Mouse (Mus musculus) cerebellum, adult 11 months (tissue): ENCODE data around the gene Dis3l.
A peak's percentile ranks its signal among the peaks of the same experiment; 100 is the strongest.

Source experiments
- DNase-seq: peaks from one replicate; pipeline ENCODE4 v3.0.0; 2022

The Dis3l gene

DNA sequence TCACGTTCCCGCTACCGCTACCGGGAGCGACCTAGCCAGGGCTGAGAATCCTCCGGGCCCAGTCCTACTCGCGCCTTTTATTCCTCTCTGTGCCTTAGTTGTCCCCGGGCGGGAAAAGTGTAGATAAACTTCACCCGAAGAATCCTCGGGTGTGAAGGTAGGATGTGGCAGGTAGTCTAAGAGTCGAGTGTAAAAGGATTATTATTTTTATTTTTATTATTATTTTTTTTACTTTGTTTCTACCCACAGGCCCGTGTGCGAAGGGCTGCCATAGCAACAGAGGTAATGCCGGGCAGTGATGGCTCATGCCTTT is at the start of gene Dis3l:
Gene Dis3l, minus strand, starts transcription at position 35 of the 313 bp plus-strand sequence.
- no peak for DNase-seq

DNA sequence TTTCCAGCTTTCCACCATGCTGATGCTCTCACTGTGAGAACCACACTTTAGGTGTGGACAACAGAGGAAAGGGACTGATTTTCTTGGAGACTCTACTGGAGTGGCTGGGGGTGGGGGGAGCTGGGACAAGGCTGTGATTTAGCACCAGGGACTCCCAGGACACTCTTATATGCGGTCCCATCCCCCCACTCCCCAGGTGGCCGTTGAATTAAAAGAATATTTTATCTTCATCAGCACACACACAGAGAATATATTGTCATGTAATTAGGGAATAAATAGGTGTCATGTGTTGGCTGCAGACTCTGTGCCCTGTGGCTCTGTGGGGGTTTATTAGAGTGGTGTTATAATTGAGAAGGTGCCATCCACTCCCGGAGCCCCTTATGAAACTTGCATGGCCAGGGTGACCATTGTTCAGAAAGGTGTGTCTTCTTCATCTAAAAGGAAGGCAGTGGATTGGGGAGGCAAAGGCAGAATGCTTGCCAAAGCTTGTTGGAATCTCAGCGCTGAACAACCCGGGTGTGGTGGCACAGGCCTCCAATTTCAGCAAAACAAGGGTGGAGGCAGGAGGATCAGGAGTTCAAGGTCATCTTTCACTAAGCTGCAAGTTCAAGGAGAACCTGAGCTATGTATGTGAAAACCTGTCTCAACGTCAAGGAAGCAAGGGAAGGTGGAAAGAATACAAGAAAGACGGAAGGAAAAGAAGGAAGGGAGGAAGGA is 48.6 kb upstream of the Dis3l start:
- DNase-seq = no peak

DNA sequence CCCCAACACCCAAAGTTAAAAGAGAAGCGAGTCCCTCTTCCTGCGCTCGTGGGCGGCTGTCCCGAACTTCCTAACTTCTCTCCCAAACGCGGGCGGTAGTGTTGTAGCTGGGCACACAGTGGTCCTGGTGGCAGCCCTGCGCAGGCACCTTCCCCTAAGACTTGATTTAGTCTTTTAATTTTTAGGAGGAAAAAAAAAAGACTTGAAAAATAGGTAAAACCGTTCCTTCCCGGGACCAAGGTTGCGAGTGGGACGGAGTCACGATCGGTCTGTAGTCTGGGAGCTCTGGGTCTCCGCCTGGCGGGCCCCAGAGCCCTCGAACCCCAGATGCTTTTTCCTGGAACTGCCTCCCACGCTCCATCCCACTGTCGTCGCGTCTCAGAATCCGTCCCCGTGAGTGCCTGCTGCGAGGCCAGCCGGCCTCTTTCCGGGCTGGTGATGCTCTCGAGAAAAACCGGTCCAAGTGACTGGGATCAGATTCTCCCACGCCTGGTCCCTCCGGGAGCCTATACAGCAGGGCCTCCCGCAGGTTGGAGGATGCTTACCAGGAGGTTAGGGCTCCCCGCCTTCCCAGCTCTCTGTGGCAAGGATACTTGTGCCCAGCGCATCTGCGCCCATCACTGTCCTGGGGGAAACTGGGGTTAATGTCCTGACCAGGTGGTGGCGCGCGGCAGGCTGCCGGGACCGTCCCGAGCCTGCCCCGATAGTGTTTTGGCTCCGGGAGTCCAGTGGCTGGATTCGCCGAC is 45.6 kb upstream of the Dis3l start:
- DNase-seq = peak; percentile 80

DNA sequence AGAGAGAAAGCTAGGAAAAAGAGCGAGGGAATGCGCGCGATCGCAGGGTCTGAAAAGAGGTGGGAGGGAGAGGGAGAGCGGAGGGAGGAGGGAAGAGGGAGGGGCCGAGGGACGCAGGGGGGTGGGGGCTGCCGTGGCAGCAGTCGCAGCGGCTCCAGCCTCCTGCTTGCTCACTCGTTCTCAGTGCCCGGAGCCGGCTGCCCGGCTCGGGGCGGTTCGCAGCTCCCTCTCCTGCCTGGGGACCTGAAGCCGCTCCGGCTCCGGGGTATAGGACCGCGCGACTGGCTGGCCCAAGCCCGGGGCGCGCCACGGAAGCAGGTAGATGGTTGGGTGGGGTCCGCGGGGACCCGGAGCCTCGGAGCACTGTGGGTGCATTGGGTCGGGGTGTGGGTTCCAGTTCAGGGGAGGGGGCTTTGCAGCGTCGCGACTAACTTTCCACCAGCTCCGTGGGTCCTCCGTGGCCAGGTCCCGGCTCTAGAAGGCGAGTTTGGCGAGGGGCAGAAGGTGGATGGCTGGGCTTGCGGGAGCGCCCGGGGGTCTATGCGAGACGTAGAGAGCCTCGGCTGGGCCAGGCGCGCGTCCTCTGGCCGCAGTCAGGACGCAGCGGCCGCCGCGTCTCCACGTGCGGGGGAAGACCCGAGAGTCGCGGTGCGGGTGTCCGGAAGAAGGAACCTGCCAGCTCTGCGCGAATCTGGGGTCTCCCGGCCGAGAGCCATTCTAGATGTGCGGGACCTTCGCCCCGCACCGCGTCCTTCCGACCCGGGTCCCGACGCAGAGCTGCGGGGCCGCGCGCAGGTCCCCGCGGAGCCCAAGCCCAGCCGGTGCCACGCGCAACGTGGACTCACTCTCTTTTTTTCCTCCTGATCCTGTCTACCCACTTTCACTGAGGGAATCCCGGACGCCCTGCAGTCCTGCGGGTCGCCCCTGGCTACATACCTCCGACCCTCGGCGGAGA is 44.7 kb upstream of the Dis3l start, which contains the start of gene Megf11:
Gene Megf11, plus strand, starts transcription at position 116 of the 955 bp plus-strand sequence.
- DNase-seq = peak; percentile 65

DNA sequence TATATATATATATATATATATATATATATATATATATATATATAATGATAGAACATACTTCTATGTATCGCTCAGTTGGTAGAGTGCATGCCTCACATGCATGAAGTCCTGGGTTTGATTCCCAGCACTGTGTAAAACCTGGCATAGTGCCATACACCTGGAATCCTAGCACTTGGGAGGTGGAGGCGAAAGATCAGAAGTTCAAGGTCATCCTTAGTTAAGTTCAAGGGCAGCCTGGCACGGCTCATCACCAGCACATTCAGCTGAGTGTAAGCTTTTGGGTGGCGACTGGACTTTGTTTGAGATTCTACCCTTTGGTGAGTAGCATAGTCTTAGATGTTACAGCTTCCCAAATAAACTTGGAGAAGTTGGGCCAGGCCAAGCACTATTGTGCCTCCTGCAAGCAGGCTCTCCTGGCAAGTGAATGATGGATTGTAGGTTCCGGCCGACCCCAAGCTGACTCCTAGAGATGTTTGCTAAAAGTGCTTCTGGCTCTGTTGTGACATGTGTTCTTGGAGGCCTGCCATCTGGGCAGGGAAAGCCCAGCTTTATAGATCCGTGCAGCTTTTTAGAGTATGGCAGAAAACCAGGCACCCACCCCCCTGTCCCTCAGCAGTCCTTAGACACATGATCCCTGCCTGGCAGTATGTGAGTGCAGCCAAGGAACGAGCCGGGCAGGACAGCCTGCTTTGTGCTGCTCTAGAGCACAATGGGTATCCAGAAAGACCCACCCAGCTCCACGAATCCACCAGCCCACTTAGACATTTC is 42.1 kb upstream of the Dis3l start:
- no peak for DNase-seq

DNA sequence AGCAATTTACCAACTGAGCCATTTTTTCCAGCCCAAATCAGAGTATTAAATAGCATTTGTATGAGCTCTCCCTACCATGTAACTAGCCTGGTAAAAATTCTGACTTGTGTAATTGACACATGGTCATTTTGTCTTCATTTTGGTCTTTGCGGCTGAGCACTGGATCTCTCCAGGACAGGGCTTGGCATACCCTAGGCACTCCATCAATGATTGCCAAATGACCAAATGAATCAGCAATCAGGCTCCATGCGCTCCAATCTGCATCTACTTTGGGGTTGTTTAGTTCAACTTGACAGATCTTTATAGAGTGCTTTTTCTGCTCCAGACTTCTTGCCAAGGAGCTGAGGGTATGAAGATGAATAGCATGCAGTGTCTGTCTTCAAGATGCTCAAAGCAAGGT is 35.3 kb upstream of the Dis3l start:
- DNase-seq = no peak

DNA sequence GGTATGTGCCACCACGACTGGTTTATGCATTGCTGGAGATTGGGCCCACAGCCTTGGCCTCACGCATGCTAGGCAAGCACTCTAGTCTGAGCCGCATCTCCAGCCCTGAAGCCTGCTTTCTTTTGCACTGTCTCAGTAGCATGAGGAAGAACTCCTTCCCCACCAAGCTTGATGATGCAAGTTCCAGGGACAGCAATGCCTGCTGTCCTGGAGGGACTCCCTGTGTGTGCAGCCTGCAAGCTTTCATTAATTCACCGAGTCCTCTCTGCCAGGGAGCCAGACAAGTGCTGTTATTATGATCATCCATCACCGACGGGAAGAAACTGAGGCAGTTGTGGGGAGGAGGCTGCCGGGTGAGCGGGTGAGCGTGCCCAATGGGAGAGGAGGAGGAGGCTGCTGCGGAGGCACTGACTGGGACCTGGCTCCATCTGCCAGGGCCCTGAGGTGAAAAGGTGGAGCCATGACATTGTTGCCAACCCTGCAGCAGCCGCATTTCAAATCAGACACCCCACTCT is 30.3 kb upstream of the Dis3l start:
- DNase-seq = no peak

DNA sequence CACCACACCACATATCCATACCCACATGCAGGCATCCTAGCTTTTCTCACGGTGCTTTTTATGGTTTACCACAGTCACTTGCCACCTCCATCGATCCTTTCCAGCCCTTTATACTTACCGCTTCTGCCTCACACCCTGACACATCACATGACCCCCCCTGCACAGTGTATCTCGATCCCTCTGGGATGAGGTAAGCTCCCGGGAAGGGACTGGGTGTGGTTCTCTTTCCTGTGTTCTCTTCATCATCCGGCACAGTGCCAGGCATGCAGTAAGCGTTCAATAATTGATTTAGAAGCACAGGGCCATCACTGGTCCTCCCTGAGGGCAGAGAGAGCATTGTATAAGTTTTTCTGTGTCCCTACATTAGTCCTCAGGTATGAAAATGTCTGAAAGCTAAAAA is 28.8 kb upstream of the Dis3l start:
- no peak for DNase-seq

DNA sequence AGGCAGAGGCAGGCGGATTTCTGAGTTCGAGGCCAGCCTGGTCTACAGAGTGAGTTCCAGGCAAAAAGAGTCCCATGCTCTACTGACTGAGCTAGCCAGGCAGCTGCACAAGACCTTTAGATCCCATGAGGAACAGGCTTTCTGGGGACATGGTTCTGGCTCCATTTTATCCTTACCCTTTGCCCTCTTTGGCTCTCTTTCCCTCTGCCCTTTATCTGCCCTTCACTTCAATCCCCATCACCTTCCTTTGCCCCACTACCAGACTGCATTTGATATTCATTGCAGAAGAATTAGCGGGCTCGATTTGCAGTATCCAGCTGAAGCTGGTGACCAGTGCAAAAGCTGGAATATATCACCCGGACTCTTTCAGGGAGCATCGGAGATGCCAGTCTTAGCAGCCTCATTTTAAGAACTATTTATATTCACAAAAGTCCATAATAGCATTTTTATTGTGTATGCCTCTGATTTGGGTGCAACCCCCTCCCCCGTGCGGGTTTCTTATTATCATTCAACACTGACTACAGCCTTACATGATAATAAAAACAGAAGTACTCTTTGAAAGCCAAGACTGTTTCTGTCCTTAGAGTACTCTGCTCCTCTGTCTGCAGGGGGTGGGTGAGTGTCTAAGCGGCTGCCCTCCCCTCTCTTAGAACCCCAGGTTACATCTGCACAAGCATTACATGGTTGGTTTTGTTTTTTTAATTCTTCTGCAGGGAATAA is 20.3 kb upstream of the Dis3l start:
- no peak for DNase-seq

DNA sequence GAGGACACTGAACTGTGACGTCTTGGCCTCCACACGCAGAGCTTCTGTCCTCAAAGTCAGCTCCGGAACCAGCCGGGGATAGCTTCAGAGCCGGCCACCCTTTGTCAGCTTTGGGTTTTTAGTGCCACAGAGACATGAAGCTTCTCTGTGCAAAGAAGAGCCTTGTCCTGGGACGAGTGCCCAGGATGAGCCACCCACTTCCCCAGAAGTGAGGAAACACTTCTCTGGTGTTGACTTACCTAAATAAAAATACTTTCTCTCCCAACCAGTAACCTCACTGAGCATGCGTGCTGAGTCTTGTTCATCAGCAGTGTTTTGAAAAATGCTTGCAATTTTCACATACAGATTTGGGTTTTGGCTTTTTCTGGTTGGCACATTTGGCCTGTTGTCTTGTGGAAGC is 14.5 kb upstream of the Dis3l start:
- no peak for DNase-seq

DNA sequence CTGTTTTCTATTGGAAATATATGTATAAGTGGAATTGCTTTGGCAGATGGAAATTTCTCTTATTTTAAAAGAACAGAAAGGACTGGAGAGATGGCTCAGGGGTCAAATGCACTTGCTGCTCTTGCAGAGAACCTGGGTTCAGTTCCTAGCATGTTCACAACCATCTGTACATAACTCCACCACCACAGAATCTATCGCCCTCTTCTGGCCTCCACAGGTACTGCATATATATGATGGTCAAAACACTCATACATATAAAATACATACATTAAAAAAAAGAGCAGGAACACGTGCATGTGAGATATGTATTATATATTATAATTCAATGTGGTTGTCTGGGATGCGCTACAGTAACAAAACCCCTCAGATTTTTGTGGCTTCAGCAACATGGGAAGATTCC is 10.1 kb upstream of the Dis3l start:
- DNase-seq = no peak

DNA sequence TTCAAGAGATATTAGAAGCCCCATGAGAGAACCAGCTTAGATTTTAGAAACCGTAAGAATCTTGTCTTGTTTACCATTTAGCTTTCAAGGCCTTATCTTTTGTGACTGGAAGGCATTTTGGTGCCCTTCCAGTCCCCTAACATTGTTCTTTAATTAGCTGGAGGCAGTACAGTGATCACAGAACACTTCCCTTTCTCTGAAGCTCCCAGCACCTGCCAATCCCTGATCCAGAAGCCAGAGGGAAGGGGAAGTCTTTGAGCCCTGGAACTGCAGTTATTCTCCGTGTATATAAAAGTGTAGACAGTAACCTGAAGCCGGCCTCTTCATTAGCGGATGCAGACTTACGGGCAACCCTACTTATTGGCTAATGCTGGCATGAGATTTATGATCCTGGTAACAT is 8.4 kb upstream of the Dis3l start:
- DNase-seq = no peak

DNA sequence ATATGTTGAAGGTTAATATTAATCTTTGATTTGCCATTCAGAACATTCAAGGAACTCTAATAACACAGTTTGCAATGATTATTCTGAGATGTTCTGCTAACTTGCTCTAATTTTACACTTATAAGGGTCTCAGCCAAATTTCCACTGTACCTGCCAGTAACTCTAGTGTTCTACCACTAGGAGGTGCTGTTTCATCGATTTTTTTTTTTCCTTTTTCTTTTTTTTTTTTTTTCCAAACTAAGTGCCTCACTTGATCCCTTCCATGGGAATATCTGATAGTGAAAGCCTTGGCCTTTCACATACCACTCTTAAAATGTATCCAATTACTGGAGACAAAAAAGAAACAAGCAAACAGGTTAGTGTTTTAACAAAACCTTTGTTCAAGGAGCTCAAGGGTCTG is 6.3 kb upstream of the Dis3l start:
- DNase-seq = no peak

DNA sequence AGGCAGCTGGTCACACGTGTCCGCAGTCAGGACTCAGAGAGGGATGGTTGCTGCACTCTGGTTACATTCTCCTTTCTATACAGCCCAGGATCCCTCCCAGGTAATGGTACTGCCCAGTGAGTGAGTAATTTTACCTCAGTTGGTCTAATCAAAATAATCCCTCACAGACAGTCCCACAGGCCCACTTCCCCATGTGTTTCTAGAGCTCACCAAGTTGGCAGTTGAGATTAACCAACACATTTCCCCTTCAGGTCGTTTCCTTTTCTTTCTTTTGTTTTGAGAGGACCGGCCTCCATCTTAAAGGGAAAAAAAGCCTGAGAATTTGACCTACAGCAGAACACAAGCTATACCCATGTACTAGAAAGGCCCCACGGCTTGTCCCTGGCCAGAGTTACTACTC is 4.8 kb upstream of the Dis3l start:
- DNase-seq = no peak

DNA sequence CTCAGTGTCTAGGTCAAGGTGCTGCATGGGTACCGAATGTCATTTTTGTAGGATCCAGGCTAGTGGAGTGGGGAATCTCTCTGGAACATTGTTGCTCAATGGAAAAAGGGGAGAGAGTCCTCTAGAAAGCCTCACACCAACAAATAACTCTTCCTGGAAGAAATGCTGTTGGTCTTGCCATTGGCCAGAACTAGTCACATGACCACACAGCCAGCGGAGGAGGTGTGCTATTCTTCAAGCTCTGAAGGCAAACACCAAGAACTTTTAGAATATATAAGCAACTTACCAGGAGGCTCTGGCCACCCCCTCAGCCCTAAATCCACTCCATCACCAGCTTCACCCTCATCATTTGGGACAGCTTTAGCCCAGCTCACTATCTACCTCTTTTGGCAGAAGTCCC is 2.6 kb upstream of the Dis3l start:
- no peak for DNase-seq

DNA sequence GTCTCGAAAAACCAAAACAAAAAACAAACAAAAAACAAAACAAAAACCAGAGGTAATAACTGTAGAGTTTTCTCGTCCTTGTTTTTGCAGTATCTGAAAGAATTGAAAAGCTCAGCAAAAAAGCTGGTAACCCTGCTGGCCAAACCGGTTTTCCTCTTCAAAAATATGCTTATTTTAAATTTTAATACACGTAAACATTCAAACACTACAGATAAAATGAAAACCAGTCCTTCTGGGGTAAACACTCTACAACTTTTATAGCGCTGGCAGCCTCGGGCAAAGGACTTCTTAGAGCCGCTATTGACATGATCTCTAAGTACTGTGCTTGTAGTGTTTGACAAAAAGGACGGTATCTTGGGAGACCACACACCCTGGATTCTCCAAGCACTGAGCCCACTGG is 583 bp upstream of the Dis3l start:
- no peak for DNase-seq

DNA sequence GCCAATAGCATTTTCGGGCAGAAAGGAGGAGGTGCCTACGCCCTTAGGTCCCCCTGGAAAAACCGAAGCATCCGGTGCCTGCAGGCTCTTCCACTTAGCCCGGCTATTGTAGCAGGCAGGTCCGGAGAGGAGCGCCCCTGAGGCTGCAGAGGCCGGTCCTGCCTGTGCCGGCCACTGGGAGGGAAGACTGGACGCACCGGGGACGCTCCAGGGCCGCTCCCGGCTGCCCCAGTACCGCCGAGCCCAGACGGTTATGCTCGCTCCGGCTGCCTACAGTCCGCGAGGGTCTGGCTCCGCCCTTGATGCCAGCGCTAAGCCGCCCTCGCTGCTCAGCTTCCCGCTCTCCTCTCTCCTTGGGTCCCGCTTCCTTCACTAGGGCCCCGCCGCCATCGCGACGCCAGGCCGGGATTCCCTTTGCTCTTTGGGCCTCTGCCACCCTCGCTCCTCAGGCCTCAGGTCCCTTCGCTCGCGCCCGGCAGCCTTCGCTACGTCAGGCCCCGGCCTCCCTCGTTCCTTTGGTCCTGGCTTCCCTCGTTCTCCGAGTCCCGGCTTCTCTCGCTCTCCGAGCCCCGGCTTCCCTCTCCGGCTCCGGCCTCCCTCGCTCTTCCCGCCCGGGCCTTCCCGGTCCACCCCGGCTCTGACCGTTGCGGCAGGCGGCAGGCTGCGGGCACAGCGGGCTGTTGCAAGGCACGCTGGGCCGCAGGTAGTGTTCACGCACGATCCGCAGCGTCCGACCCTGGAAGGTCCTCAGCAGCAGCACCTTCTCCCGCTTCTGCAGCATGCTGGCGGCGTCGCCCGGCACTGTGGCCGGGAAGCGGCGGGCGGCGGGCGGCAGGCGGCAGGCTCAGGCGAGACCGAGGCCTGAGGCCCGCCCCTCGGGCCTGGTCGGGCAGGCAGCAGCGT is 486 bp downstream of the Dis3l start:
- DNase-seq = peak; percentile 70

DNA sequence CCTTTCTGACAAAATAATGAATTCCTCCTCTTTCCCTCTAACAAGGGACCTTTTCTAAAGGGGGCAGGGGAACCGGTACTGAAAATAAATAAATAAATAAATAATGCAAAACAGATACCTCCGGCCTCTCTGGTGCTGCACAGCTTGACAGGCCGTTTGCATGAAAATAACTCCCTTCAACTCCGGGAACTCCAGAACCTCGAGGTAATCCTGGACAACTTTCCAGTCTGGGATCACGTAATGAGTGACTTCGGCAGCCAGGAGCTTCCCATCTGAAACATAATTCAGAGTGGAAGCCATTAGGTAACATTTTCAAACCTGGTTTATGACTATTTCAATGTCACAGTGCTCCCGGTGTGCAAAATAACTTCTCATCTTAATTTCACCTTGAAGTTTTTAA is 1.7 kb downstream of the Dis3l start:
- no peak for DNase-seq

DNA sequence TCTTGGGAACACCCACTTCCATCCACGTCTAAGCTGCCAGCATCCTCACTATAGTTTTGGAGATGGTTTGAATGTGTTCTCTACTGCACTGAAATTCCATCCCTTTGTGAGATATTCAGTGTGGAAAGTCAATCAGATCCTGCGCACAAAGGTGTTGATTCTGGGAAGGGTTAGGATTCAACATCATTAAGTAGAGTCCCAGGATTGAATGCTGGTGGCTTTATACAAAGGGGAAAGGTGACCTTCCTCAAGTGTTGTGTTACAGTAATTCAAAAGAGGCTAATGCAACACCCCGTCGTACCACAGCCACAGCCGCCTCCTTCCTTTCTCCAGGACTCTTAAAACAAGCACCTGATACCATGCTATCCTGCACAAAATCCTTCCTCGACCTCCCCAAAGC is 5.3 kb downstream of the Dis3l start:
- DNase-seq = no peak

DNA sequence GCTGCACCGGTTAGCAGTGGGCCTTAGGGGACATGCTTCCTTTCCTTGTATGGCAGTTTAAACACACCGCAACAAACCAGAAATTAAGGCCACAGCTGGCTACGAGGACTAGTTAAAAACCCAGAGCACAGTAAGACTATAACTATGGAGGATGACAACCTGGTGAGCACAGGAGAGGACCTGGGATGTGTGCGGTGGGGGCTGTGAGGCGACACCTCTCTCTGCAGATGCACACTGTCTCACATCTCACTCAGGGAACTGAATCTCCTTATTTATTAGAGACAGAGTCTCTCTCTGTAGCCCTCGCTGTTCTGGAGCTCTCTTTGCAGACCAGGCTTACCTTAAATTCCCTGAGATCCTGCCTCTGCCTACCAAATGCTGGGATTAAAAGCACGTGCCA is 17.1 kb downstream of the Dis3l start:
- no peak for DNase-seq

DNA sequence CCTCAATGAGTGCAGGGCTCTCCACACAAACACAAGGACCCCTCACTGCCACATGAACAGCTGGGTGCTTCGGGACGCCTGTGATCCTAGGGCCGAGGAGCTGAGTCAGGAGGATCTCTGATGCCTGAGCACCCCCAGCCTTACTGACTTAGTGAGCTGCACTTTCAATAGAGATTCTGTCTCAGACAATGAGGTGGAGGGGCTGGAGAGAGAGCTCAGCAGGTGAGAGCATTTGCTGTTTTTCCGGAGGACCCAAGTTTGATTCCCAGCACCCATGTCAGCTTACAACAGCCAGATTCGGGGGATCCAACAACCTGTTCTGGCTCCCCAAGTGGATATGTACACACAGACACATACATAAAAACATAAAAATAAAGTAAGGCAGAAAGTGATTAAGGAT is 24.1 kb downstream of the Dis3l start:
- no peak for DNase-seq
